Mouse (Mus musculus): ENCODE results near the gene Olfr558.

GRCm38 (mm10) chr7:102676225-102676624, 25.8 kb upstream of the Olfr558 start:
- TF ChIP-seq CTCF (IDR thresholded peaks at IDR 0.05; ENCODE audit: low read depth, low read length) (no peak), POLR2A (IDR thresholded peaks at IDR 0.05; ENCODE audit: extremely low read depth, insufficient read depth, low read length) (no peak)

All from liver, adult 2 months (tissue).